Comparison of ENCODE assay signal across 17 mouse cellular contexts in the genomic region with DNA sequence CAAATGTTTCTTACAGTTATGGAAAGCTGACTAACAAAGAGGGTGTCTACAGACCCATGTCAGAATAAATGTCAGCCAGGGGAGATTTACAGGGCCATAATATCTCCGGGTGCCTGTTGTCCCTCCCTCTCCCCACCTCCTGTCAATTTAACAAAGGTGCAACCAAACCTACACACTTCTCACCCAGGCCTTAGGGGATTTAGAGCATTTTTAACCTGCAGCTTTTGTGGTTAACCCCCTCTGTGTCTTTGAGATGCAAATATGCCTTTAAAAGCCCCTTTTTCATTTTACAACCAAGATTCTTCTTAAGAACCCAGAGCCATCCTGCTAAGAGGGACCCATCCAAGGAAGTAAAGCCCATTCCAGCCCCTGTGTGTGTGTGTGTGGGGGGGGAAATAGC.
A peak's percentile ranks its signal among the peaks of the same experiment; 100 is the strongest.
DNase-seq lines count a peak whose midpoint lies in the region; TF ChIP-seq lines count a peak whose summit lies in the region.
"Had no signal": no experiment of that assay in that cellular context is flagged by ENCODE, and none has a peak within 500 bp of the region (broad histone marks: within the 10 kb centered on the region; RNA-seq: fewer than 3 reads in every experiment).

No protein-coding gene starts in this region.

- peaks cover 2 to 3% of the 10 kb centered on the region in 2 experiments; a peak in 3 of 4 replicates for H3K4me1 ChIP-seq in ES-E14 (ENCODE audit: control insufficient read depth in 2 of 2, insufficient read depth in 2 of 2, low read length in 2 of 2, poor library complexity in 1 of 2)
- H3K4me1 ChIP-seq in cerebellum, adult 2 months (ENCODE audit: control insufficient read depth, insufficient read depth, low read length), result no peaks in the 10 kb centered on the region
- H3K4me1 ChIP-seq: embryonic facial prominence, embryonic 10.5 days; embryonic facial prominence, embryonic 12.5 days; forebrain, embryonic 15.5 days had no signal

- H3K27ac ChIP-seq in ES-E14 (ENCODE audit: insufficient read depth, low read depth, low read length, poor library complexity, severe bottlenecking), result peak overlapping the region; percentile 94
- H3K27ac ChIP-seq in cerebellum, adult 2 months (ENCODE audit: insufficient read depth, low read length), result no peak overlapping the region
- H3K27ac ChIP-seq: embryonic facial prominence, embryonic 10.5 days; embryonic facial prominence, embryonic 12.5 days; forebrain, embryonic 13.5 days; forebrain, embryonic 15.5 days had no signal

- no peak for TF ChIP-seq CTCF in cerebellum, adult 2 months (IDR thresholded peaks at IDR 0.05; ENCODE audit: borderline replicate concordance, insufficient read depth, low read depth, low read length)

- in situ Hi-C loops in ES-E14 (cut with MboI; ENCODE audit: low sequenced_read_pairs in 2 of 2, unreplicated experiment in 2 of 2), result no loop called here

- H3K27me3 ChIP-seq in cerebellum, adult 2 months (ENCODE audit: control insufficient read depth, insufficient read depth, low read length), result no peaks in the 10 kb centered on the region
- H3K27me3 ChIP-seq: embryonic facial prominence, embryonic 12.5 days; forebrain, embryonic 13.5 days; forebrain, embryonic 15.5 days had no signal

- TF ChIP-seq POLR2A in cerebellum, adult 2 months (IDR thresholded peaks at IDR 0.05; ENCODE audit: borderline replicate concordance, insufficient read depth, low read length), result no peak

- no peak overlapping the region for H3K4me3 ChIP-seq in ES-E14 (ENCODE audit: insufficient read depth in 1 of 2, low read depth in 1 of 2, low read length in 2 of 2, poor library complexity in 1 of 2, severe bottlenecking in 1 of 2)
- no peak overlapping the region for H3K4me3 ChIP-seq in cerebellum, adult 2 months (replicated peaks; ENCODE audit: insufficient read depth, low read depth, low read length)
- H3K4me3 ChIP-seq: embryonic facial prominence, embryonic 10.5 days; embryonic facial prominence, embryonic 12.5 days; forebrain, embryonic 13.5 days; forebrain, embryonic 15.5 days had no signal

- WGBS in cerebellum, adult 2 months, result 87% methylated on average over 1 of the region's 1 CpGs

- no peak overlapping the region for H3K9ac ChIP-seq in ES-E14 (ENCODE audit: insufficient read depth, low read depth, low read length, poor library complexity, severe bottlenecking)
- H3K9ac ChIP-seq: embryonic facial prominence, embryonic 12.5 days; forebrain, embryonic 13.5 days; forebrain, embryonic 15.5 days; forebrain, postnatal 0 days had no signal

- H3K36me3 ChIP-seq in ES-E14 (ENCODE audit: control insufficient read depth, insufficient read depth, low read length, poor library complexity, severe bottlenecking), result no peaks in the 10 kb centered on the region
- H3K36me3 ChIP-seq: embryonic facial prominence, embryonic 10.5 days; embryonic facial prominence, embryonic 12.5 days; forebrain, embryonic 15.5 days had no signal

- H3K9me3 ChIP-seq in ES-E14 (ENCODE audit: control insufficient read depth, insufficient read depth, low read depth, low read length), result no peaks in the 10 kb centered on the region
- H3K9me3 ChIP-seq: embryonic facial prominence, embryonic 10.5 days; embryonic facial prominence, embryonic 12.5 days; forebrain, embryonic 13.5 days; forebrain, embryonic 15.5 days had no signal

- DNase-seq in ES-E14 (ENCODE audit: low read depth, low spot score), result peak; percentile 72
- peak; percentile 89 for DNase-seq in ZHBTc4 (ENCODE audit: low read depth, low spot score)
- no peak for DNase-seq in kidney, postnatal 14 days
- DNase-seq in cerebellum, adult 2 months, result no peak
- no peak for DNase-seq in right cerebral cortex, postnatal 4 days
- DNase-seq: adrenal gland, adult 8-10 months; adrenal gland, postnatal 14 days; adrenal gland, postnatal 36 days; cerebellum, adult 11-12 months; cerebellum, adult 9-10 months; cerebellum, postnatal 10 days; cerebellum, postnatal 25 days; forebrain, postnatal 0 days had no signal

TF ChIP-seq in ES-E14, 5 proteins besides CTCF, POLR2A, EP300 and RAD21:
- no peak for TF ChIP-seq ZC3H11A (IDR thresholded peaks at IDR 0.05; ENCODE audit: borderline replicate concordance, low read depth, low read length)
- no peak for TF ChIP-seq ZNF384 (IDR thresholded peaks at IDR 0.05; ENCODE audit: low read depth, low read length)
- TF ChIP-seq MAFK (IDR thresholded peaks at IDR 0.05; ENCODE audit: insufficient read depth, low read depth, low read length), result no peak
- no peak for TF ChIP-seq CHD2 (IDR thresholded peaks at IDR 0.05; ENCODE audit: low read depth, low read length)
- no peak for TF ChIP-seq HCFC1 (IDR thresholded peaks at IDR 0.05; ENCODE audit: borderline replicate concordance, insufficient read depth, low read length)

Comparison
In these comparisons a context has a peak if more than half of its experiments do, and no peak if none do; other contexts are left out.
1. DNase-seq: peak in ES-E14 (single experiment) and ZHBTc4 (single experiment); none in kidney, postnatal 14 days (single experiment), cerebellum, adult 2 months (0 of 2) and right cerebral cortex, postnatal 4 days (single experiment).